Mouse (Mus musculus) right cerebral cortex, postnatal 36 days (tissue): ENCODE results near the gene Prl2b1.

Experiments
- DNase-seq, 2 experiments: peaks; one replicate each; pipeline ENCODE4 v3.0.0; 2022; ENCODE audit warnings: low spot score in 2 of 2, mixed read lengths in 1 of 2

Gene Prl2b1

DNA sequence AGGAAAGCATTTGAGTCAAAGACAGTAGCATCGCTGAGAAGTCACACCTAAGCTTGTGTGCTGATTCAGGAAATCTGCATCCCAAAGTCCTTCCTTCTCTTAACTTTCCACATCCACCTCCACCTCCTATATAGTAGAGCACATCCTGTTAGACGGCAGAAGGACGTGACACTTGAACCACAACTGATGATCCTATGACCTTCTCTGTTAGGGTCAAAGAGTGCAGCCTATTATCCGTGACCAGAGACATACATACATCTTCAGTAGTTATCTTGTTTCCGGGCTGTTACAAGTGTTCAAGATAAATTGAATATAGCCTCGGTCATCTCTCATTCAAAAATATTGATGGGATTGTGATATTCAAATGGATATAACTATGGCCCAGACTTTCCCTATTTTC lies at the start of gene Prl2b1:
Gene Prl2b1 (minus strand): TSS at position 101 of the 400 bp plus-strand sequence.
- no peak for DNase-seq

- no peak for DNase-seq
Observed at GRCm38 (mm10) chr13:27438588-27438987, 47.9 kb upstream of the Prl2b1 start, which contains the start of gene Prl8a6. Gene Prl8a6, minus strand, starts transcription at chr13:27438688.

DNA sequence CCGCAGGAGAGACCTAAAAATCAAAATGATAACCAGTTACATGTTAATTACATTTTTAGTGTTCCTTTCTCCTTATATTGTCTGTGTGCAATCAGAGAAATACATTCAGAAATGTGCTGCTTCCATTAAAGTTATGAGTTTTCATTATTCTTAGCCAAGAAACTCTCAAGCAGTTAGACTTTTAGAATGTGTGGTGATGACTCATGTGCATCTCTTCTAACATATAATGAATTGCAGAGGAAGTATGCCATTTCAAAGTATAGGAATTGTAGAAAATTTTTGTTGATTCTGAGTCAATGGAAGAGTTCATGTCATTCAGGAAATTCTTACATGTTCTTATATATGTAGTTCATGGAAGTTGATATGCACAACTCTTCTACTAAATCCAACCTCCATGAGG lies 42.5 kb upstream of the Prl2b1 start:
- no peak for DNase-seq

- DNase-seq, result no peak
Observed at GRCm38 (mm10) chr13:27413640-27414039, 23.0 kb upstream of the Prl2b1 start.

- no peak for DNase-seq
Observed at GRCm38 (mm10) chr13:27399061-27399724, 8.5 kb upstream of the Prl2b1 start.

- no peak for DNase-seq
Observed at GRCm38 (mm10) chr13:27345373-27345772, 45.3 kb downstream of the Prl2b1 start, which contains the start of gene Prl8a2. Gene Prl8a2, plus strand, starts transcription at chr13:27345673.

DNA sequence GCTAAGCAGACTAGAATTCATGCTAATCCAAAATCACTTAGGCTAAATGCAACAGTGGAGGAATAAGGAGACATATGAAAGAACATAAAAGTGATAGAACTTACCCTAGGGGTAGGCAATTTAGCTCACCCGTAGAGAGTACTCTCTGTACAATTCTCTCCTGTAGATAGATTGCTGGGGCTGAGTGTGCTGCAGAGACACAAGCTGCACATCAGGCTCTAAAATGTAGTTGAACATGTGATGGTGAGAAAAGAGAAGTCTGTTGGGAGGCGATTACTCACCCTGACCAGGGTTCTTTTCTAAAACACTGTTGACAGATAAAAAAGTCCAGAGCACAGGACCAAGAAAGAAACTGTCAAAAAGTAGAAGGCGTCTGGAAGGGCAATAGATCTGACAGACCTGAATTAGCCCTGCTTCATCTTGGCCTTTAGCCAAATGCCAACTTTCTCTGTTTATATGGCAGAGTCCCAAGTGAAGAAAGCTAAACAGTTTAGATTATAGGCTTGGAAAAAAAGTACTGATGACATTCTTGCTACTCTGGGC lies 47.8 kb downstream of the Prl2b1 start:
- DNase-seq, result no peak

DNA sequence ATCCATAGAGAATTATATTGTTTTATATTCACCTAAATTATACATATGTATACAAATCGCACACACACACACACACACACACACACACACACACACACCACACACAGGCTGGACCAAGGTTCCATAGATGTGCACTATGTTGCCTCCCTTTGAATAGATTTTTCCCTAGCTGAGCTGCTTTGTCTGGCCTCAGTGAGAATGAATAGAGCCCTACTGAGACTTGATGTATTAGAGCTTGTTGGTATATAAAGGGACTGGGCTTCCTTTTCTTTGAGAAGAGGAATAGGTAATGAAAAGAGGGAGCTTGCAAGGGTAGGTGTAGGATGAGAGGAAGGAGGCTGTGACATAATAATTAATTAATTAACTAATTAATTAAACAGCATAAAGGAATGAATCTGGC lies 55.7 kb downstream of the Prl2b1 start:
- DNase-seq, result no peak
